Mouse (Mus musculus) liver, embryonic 14.5 days (tissue): ENCODE results near the gene Fcmr.

ENCODE experiments used
- CTCF ChIP-seq: IDR thresholded peaks from 2 replicates; pipeline ENCODE4 v1.5.1; 2016; ENCODE audit warnings: antibody characterized with exemption, low read depth, control low read depth
- EP300 ChIP-seq: IDR thresholded peaks from 2 replicates; pipeline ENCODE4 v1.6.1; 2016; ENCODE audit warnings: antibody characterized with exemption, low read depth

- TF ChIP-seq EP300 (no peak), CTCF (no peak)
These were observed 8.0 kb upstream of the Fcmr start for GRCm38 (mm10) chr1:130857456-130857855.
